Mouse (Mus musculus) layer of hippocampus, adult 11-12 months (tissue): ENCODE data around the gene Adk.
"Not testable (repeated sequence)": the region's sequence is repeated elsewhere in the genome, so short reads cannot be mapped to it uniquely, and the experiment has no call there.

Source experiments
- DNase-seq: peaks from one replicate; pipeline ENCODE4 v3.0.0; 2022; ENCODE audit warnings: low spot score

Gene Adk

DNA sequence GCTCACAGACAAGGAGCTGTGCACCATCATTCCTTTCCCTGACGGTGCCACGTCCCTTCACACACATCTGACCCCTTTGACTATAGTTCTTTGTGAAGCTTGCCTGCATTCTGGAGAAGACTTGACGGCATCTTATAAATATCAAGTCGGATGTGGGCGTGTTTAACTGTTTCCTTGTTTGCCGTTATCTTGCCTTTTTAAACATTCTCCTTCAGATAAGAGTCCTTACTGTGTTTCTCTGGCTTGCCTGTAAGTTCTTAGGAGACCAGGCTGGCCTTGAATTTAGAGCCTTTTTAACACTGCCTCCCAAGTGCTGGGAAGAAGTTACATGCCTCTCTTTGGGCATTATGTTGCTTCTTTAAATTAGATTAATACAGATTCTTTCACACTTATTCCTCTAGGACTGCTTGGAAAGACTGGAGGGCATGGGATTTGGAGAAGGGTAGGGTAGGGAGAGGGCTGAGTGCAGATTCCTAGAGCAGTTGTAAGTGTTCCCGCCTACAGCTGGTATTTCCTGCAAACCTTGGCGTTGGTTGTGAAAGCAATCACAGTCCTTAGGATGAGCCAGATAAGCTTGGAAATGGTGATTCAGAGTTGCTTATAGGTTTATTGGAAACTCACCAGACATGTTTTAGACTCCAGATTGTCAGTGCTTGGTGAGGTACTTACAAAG lies 13.3 kb downstream of the Adk start:
- DNase-seq: no peak

DNA sequence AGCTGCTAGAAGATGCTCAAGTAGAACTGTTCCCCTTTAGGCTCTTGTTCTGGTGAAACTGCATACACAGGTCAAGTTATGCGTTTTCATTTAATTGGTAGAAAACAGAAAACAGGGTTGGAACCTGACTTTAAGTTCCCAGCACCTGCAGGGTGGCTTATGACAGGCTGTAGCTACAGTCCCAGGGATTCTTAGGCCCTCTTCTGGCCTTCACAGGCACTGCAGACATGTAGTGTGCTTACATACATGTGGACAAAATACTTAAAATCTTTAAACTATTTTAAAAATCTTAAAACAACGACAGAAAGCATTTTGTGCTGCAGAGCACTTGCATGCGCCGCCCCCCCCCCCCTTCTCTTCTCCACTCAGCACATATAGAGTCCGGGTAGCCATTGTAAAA lies 17.2 kb downstream of the Adk start:
- DNase-seq: no peak

DNA sequence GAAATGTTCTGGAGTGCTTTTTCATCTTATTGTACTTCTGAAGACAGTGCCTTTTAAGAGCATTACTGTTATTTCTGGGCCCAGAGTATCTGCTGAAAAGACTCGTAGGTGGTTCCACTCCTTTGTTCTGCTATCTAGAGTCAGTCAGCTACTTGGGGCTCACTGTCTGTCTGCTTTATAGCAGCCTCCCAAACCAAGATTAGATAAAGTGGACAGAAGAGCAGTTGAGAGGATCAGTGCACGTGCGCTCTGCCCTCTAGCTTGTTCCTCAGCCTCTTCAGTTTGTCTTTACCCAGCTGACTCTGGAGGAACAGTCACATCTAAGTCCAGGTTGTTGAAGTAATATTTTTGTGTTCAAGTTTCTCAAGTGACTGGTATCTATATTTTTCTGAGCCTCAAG lies 21.6 kb downstream of the Adk start:
- no peak for DNase-seq

DNA sequence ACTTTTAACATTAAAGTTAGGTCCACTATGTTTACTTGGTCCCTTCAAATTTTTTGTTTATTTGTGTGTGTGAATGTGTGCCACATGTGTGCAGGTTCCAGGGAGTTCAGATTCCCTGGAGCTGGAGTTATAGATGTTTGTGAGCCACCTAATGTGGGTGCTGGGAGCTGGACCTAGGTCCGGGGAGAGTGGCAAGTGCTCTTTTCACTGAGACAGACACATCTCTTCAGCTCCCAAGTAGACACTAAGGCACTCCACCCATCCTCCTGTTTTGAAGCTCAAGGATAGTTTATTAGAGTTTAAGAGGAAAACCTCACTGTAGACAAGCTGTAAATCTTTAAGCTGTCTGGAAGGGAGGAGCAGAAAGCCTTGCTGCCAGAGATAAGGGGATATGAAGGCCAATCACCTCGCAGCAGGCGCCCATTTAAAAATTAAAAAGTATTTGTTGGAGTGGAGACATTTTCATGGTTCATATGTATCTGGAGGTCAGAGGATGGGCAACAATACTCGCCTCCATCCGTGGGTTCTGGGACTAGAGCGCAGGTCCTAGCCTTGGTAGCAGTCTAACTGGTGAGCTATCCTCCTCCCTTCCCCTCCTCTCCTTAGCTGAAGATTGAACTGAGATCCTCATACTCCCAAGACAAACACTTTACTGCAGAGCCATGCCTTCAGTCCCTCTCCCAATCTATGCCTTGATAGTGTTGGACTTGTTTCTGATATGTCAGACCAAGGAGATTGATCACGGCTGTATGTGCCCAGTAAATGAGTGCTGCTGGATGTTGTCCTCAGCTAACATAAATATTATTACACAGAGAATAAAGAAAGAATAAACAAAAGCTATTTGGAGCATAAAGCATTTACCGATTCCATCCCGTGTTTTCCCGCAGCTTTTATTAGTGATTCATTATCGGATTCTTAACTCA lies 22.3 kb downstream of the Adk start:
- DNase-seq: no peak

DNA sequence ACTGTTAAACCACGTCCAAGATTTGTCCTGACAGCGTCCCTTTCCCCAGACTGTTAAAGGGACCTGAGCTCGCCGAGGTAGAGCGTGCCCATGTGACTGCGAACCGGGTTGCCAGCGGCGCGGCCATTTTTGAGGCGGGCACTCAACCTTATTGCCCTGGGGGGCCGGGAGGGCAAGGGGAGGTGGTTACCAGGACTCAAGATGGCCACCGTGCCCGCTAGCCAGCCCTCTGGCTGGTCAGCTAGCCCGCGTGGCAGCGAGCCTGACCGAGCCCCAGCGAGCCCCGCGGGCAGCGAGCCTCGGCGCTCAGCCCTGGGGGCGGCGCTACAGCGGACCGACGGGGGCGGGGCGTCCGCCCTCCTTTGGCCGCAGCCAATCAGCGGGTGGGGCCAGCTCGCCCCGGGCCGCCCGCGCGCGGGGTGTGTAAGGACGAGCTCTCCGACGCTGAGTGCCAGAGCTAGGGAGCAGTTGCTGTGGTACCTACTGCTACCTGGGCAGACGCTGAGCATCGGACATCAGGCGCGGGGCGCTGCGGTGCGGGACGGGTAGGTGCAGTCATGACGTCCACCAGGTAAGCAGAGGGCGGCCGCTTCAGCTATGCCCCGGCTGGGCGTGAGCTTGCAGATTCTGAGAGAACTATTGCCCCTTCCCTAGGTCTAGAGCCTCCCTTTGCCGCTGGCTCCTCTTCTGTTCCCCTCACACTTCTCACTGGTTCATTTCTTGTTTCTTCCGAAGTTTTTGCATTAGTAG lies 23.6 kb downstream of the Adk start:
- peak; percentile 88 for DNase-seq

DNA sequence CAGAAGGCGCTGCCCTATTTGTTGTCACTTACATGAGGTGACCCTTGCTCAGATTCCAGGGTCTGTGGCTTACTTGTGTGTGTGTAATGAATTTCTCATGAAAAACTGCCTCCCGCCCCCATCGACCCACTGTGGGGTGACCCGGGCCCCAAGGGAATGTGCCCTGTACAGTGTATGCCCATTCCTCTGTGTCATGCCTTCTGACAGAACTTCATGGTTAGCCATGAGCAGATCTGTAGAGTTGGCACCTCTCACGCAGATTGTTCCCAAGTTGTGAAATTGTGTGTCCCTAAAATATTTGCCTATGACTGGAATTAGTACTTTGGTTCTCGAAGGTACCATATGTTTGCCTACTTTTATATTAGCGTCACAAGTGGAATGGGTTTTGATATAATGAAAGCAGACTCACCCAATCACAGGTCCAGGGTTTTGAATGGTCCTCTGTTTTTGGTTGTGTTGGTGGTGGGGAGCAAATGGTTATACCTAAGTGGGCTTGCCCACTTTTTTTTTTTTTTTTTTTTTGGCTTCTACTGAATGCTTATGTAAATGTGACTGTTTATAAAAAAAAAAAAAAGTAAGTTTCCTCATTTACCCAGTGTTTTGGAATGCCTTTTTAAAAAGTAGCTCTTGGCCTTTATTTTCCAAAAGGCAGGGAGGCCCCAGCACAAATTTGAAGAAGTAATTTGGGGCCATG lies 24.3 kb downstream of the Adk start:
- DNase-seq: peak; percentile 26

DNA sequence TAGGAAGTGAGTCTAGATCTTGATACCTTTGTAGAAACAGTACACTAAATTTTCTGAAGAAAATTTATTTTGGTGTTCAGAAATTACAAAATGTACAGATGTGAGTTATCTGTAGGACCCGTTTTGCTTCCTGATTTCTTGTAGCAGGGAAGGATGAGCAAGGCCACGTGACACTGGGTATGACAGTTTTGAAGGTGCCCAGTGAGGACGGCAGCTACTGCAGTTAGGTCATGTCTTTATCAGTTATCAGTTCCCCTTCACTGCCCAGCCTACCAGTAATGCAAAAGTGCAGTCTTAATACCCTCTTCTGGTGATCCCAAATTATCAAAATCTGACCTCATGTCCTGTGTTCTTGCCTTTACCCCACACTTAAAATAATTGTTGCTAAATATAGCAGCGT lies 25.6 kb downstream of the Adk start:
- no peak for DNase-seq

DNA sequence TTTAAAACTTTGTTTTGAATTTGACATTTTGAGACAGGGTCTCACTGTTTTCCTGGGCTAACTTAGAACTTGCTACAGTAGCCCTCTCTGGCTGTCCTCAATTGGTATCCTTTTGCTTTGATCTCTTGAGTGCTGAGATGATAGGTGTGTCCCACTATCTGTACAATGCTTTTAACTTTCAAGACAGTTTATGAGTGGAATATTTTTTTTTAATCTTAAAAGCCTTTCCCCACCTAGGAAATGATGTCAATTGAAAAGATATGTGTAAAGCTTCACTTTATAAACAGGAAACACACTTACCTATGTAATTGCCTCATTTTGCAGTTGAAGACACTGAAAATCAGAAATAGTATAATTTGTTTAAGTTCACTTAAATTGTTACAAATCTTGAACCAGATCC lies 26.1 kb downstream of the Adk start:
- no peak for DNase-seq

DNA sequence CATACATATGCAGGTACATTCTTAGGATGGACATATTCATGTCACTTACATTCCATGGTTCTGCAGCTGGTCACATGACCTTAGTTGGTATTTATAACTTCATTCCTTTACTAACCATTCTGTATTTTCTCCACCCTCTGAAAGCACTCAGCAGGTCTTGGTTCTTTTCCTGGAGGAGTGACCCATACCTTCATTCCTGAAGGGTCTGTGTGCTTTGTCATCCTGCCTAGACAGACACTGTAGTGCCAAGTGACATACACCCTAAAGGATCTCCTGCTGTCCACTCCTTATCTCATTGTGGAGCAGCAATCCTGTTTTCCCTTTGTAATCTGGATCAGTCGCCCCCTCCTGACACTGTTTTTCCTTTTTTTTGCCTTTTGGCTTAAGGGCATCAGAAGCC lies 30.4 kb downstream of the Adk start:
- no peak for DNase-seq

DNA sequence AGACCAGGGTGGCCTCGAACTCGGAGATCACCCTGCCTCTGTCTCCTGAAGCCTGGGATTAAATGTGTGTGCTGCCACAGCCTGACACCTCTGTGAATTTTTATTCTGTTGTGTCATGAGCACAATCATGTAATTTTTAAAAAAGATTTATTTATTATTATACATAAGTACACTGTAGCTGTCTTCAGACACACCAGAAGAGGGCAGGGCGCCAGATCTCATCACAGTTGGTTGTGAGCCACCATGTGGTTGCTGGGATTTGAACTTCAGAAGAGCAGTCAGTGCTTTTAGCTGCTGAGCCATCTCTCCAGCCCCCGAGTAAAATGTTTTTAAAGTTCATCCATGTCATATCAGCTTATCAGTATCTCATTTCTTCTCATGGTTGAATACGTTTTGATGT lies 33.3 kb downstream of the Adk start:
- no peak for DNase-seq

DNA sequence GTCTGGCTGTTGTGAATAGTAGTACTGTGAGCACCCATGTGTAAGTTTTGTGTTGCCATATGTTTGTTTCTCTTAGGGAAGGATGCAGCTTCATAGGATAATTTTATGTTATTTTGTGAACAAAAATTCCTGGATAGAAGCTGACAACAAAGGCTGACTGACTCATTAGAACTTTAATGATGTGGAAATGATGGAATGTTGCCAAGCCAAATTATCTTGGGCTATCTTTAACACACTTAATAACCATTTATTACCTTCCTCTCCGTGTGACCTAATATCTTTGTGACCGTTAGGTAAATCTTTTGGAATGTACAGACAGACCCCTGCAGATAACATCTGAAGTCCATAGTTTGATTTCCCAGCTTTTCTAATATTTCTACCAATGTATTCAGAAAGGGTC lies 33.7 kb downstream of the Adk start:
- no peak for DNase-seq

DNA sequence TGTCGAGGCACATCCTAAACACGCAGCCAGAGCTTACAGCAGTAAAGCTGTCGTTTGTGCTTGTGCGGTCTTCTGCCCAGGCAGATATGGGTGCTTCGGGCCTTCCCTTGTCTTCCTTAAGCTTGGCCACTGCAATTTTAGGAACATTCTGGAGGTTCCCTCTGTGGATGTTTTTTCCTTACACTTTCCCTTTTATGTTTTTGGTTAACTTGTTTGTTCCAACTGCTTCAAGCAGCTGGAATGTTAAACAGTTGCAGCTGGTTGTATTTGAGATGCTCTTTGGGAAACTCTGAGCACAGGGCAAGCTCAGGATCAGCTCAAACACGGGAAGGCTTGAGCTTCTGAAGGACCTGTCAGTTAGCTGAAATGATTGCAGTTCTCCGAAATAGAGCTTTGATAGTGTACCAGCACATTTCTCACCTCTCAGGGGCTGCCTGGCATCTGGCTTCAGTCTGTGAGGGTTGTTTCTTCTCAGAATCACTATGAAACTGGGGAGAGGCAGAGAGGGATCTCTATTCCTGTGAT lies 34.5 kb downstream of the Adk start:
- DNase-seq: no peak

DNA sequence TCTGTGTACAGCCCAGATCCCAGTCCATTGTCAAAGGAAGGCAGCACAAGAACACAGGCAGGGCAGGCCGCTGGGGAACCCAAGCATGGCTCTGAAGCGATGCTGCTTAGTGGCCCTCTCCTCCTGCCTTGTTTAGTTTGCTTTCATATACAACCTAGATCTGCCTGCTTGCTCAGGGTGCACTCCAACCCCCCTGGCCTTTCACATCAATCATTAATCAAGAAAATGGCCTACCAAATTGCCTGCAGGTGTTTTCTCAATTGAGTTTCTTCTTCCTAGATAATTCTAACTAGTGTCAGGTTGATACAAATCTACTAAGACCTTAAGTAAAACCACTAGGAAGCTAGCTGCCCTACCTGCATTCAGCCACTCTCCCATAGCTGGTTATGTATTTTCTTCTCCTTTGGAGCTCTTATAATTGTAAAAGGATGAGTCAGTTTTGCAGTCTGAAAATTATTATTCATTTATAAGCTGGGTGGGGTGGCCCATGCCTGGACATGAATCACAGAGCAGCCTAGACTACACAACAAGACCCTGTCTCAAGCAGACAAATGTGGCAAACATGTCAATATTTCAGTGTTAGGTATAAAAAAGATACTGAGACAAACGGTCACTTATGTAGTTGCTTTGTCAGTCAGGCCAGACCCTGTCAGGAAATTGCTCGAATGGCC lies 35.2 kb downstream of the Adk start:
- DNase-seq: no peak

DNA sequence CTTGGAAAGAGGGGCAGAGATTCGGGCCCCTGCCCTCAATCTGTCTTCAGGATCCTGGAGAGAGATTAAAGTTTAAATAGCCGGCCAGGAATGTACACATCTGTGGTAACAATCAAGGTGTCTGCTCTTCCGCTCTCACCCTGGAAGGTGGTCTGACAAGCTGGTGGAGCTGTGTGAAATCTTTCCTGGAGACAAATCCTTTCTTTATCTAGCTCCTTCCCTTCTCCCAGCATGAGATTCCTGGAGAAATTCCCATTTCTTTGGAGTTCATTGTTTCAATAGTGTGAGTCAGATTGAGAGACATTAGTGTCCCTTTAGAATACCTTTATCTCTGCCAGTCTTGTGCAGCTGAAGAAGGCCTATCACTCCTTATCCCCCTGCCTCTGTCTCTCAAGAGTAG lies 36.4 kb downstream of the Adk start:
- DNase-seq: no peak

DNA sequence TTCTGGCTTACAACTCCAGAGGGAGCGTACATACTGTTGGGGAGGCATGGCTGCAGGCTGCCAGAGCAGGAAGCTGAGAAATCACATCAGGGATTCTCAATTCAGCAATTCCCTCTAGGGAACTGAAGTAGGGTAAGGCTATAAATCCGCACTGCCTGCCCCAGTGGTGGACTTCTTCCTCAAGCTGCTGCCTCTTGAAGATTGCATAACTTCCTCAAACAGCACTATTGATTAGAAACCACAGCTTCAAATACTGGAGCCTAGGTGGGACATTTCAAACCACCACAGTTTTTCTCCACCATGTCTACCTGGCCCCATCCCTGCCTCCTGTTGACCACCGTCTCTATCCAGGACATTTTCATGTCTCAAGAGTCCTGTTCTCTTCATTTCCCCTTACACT lies 38.0 kb downstream of the Adk start:
- no peak for DNase-seq

DNA sequence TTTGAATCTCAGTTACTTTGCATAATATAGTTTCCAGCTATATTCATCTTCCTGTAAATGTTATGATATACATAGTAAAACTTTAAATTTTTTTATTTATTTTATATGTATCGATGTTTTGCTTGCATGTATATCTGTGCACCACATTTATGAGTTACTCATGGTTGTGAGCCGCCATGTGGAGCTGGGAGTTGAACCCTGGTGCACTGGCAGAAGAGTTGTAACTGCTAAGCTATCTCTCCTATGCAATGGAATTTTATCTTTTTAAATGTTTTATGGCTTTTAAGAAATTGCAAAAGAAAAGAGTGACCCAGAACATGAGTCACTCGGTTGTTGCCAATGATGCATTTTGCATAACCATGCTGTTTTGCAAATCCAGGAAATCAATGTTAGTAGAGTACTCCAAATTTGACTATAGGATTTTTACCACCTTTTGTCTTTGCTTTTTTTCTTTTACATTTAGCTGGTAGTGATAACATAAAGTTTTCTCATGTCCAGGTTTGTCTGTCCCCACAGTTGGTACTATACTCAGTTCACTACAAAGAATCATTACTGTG lies 38.6 kb downstream of the Adk start:
- DNase-seq: no peak

DNA sequence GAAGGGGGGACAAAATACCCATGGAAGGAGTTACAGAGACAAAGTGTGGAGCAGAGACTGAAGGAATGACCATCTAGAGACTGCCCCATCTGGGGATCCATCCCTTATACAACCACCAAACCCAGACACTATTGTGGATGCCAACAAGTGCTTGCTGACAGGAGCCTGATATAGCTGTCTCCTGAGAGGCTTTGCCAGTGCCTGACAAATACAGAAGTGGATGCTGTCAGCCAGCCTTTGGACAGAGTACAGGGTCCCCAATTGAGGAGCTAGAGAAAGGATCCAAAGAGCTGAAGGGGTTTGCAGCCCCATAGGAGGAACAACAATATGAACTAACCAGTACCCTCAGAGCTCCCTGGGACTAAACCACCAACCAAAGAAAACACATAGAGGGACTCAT lies 41.8 kb downstream of the Adk start:
- DNase-seq: not testable (repeated sequence)

DNA sequence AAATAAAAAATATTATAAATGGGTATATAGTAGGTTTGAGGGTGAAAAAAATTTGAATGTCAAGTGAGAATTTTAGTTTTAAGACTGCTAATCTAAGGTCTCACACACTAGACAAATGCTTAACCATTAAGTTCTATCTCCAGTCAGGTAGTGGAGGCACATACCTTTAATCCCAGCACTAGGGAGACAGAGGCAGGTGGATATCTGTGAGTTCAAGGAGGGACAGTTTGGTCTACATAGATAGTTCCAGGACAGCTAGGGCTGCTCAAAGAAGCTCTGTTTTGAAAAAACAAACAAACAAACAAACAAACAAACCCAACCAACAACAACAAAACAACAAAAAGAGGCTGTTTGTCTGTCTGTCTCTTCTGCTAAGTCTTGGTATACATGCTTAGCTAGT lies 43.9 kb downstream of the Adk start:
- no peak for DNase-seq

DNA sequence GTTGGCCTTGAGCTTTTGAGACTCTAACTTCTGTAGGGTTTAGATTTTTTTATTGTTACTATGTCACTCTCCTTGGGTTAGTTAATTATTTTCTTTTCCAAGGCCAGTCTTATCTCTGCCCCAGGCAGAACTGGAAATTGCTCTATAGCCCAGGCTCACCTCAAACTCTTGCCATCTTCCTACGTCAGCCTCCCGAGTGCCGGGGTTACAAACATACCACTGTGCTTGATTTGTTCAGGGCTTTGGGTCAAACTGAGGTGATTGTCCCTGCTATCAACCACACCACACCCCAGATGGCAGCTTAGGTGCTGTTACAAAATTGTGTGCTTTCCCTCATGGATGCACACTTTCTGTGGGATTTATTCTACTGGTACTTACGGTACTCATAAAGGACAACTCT lies 44.3 kb downstream of the Adk start:
- no peak for DNase-seq

DNA sequence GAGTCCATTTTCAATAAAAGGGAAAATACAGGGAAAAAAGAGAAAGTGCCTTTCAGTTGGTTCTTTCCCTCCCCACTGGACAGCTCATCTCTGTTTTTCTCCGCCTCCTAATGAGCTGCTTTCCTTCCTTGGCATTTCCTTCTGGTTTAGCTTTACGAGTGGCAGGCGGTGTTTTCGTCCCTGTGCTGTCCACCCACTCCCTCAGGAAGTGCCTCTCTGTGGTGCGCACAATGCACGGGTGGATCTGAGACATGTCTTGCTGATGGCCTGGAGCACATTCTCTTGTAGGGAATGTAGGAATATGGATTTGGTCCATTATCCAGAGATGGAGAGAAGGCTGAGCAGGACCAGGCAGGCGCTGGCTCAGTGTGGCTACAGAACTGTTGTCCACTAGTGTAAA lies 47.0 kb downstream of the Adk start:
- no peak for DNase-seq

DNA sequence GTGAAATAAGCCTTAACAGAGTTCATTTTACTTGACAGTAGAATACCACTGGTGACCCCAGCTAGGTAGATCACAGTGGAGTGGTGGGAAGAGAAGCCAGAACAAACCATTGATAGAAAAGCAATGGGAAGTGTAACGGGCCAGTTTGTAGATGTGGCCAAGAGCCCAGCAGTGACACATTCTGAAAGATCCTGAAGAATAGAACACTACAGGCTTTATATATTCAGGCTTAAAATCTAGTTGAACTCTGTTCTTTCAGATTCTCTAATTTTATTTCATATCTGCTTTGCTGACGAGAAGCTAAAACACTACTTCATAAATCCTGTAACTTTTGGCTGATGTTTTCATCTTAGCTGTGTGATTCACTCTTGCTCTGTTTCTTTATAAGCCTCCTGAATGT lies 48.5 kb downstream of the Adk start:
- no peak for DNase-seq
